Mouse (Mus musculus) CH12.LX (cell line): ENCODE measurements around the gene Rpl9.

Source experiments
- CTCF ChIP-seq, 2 experiments: IDR thresholded peaks in 1 of 2; conservative IDR thresholded peaks in 1 of 2; 2 replicates each; pipeline ENCODE4 v1.5.1; 2011 to 2012; ENCODE audit warnings: low read depth in 2 of 2, low read length in 2 of 2, improper control_type of control experiment in 1 of 2, inconsistent platforms in 1 of 2, mild to moderate bottlenecking in 1 of 2, moderate library complexity in 1 of 2
- MAX ChIP-seq: IDR thresholded peaks from 2 replicates; pipeline ENCODE4 v1.6.1; 2011; ENCODE audit warnings: low read length, improper control_type of control experiment
- NRF1 ChIP-seq: IDR thresholded peaks from 2 replicates; pipeline ENCODE4 v1.6.1; 2014; ENCODE audit warnings: low read depth, mild to moderate bottlenecking, inconsistent platforms, low read length, improper control_type of control experiment, moderate library complexity
- POLR2A ChIP-seq: IDR thresholded peaks from 2 replicates; pipeline ENCODE4 v1.6.1; 2011; ENCODE audit warnings: low read depth, mild to moderate bottlenecking, improper control_type of control experiment, low read length
- POLR2AphosphoS2 ChIP-seq: IDR thresholded peaks from 2 replicates; pipeline ENCODE4 v1.6.1; 2011; ENCODE audit warnings: low read depth, low read length, improper control_type of control experiment
- RAD21 ChIP-seq: IDR thresholded peaks from 2 replicates; pipeline ENCODE4 v1.6.1; 2011; ENCODE audit warnings: low read depth, mild to moderate bottlenecking, low read length, improper control_type of control experiment, moderate library complexity
- SIN3A ChIP-seq: IDR thresholded peaks from 2 replicates; pipeline ENCODE4 v1.6.1; 2012; ENCODE audit warnings: low read length, improper control_type of control experiment, inconsistent platforms
- UBTF ChIP-seq: IDR thresholded peaks from 2 replicates; pipeline ENCODE4 v1.6.1; 2012; ENCODE audit warnings: low read depth, mild to moderate bottlenecking, inconsistent platforms, low read length, improper control_type of control experiment, moderate library complexity
- USF2 ChIP-seq: conservative IDR thresholded peaks from 2 replicates; pipeline ENCODE4 v1.6.1; 2011; ENCODE audit warnings: low read depth, low read length, improper control_type of control experiment
- ZC3H11A ChIP-seq: IDR thresholded peaks from 2 replicates; pipeline ENCODE4 v1.6.1; 2012; ENCODE audit warnings: low read depth, mild to moderate bottlenecking, inconsistent platforms, low read length, improper control_type of control experiment
- ZKSCAN1 ChIP-seq: IDR thresholded peaks from 2 replicates; pipeline ENCODE4 v1.6.1; 2012; ENCODE audit warnings: low read depth, inconsistent platforms, low read length, improper control_type of control experiment, borderline replicate concordance

- TF ChIP-seq POLR2A (no peak), UBTF (no peak), ZKSCAN1 (no peak), CTCF (conservative IDR thresholded peaks at IDR 0.05 in 1 of 2, IDR thresholded peaks at IDR 0.05 in 1 of 2; ENCODE audit: low read depth in 2 of 2, low read length in 2 of 2) (no peak), POLR2AphosphoS2 (no peak), NRF1 (no peak), RAD21 (no peak), MAX (no peak), ZC3H11A (no peak), SIN3A (no peak), USF2 (no peak)
Observed at GRCm38 (mm10) chr5:65422803-65423202, 31.6 kb upstream of the Rpl9 start.
